Mouse (Mus musculus): ENCODE results near the gene Cblc. TPM values are rescaled to one million over a fixed set of nuclear protein-coding genes. Genes with fewer than 3 reads are reported as not detected.

Cblc gene
- polyA plus RNA-seq, 1 experiment from 2014 or later = 0.75 TPM

GRCm38 (mm10) chr7:19822193-19822592 is 25.6 kb upstream of the Cblc start:
- Histone ChIP-seq H3K27me3 (ENCODE audit: control insufficient read depth, insufficient read depth, low read length) (peaks cover 25% of the 10 kb centered on the region), H3K4me2 (ENCODE audit: low read depth, severe bottlenecking) (peak overlapping the region; percentile 53), H3K4me3 (ENCODE audit: low read depth, low read length) (peak overlapping the region; percentile 26), H3K9ac (ENCODE audit: low read length) (peak overlapping the region; percentile 48), H3K4me1 (ENCODE audit: control insufficient read depth, insufficient read depth, low read length) (peaks cover 18% of the 10 kb centered on the region), H3K27ac (replicated peaks; ENCODE audit: low read depth, low read length) (no peak overlapping the region), H3K36me3 (ENCODE audit: control insufficient read depth, insufficient read depth, low read length) (no peaks in the 10 kb centered on the region), H3K9me3 (ENCODE audit: control insufficient read depth, low read length) (no peaks in the 10 kb centered on the region; the same call in 1 of the 2 replicates)
- WGBS = 6% methylated on average over 20 of the region's 20 CpGs
- ATAC-seq (ENCODE audit: insufficient number of reproducible peaks, low FRiP score, low TSS enrichment, low read depth) (no peak), DNase-seq (ENCODE audit: low spot score) (no peak)

GRCm38 (mm10) chr7:19821633-19822032 is 25.0 kb upstream of the Cblc start:
- WGBS = 54% methylated on average over 7 of the region's 7 CpGs
- H3K27me3 ChIP-seq (ENCODE audit: control insufficient read depth, insufficient read depth, low read length) = peaks cover 25% of the 10 kb centered on the region

GRCm38 (mm10) chr7:19820347-19821048 is 23.9 kb upstream of the Cblc start:
- no peak overlapping the region for H3K4me3 ChIP-seq (ENCODE audit: low read depth, low read length)
- ATAC-seq (ENCODE audit: insufficient number of reproducible peaks, low FRiP score, low TSS enrichment, low read depth) (no peak), DNase-seq (ENCODE audit: low spot score) (no peak)
- H3K36me3 ChIP-seq (ENCODE audit: control insufficient read depth, insufficient read depth, low read length) = no peaks in the 10 kb centered on the region
- no peaks in the 10 kb centered on the region; the same call in 1 of the 2 replicates for H3K9me3 ChIP-seq (ENCODE audit: control insufficient read depth, low read length)
- no peak overlapping the region for H3K27ac ChIP-seq (replicated peaks; ENCODE audit: low read depth, low read length)
- H3K27me3 ChIP-seq (ENCODE audit: control insufficient read depth, insufficient read depth, low read length) = peaks cover 25% of the 10 kb centered on the region
- 67% methylated on average over 3 of the region's 3 CpGs for WGBS
- peaks cover 27% of the 10 kb centered on the region for H3K4me1 ChIP-seq (ENCODE audit: control insufficient read depth, insufficient read depth, low read length)
- no peak overlapping the region for H3K4me2 ChIP-seq (ENCODE audit: low read depth, severe bottlenecking)
- no peak overlapping the region for H3K9ac ChIP-seq (ENCODE audit: low read length)

More at GRCm38 (mm10) chr7:19821633-19822032, 25.0 kb upstream of the Cblc start:
- Histone ChIP-seq H3K9ac (ENCODE audit: low read length) (no peak overlapping the region), H3K4me1 (ENCODE audit: control insufficient read depth, insufficient read depth, low read length) (peaks cover 23% of the 10 kb centered on the region), H3K4me2 (ENCODE audit: low read depth, severe bottlenecking) (0 out of 2 replicates have a peak overlapping the region, but pooled peaks have one; percentile 53), H3K27ac (replicated peaks; ENCODE audit: low read depth, low read length) (no peak overlapping the region), H3K4me3 (ENCODE audit: low read depth, low read length) (no peak overlapping the region), H3K36me3 (ENCODE audit: control insufficient read depth, insufficient read depth, low read length) (no peaks in the 10 kb centered on the region), H3K9me3 (ENCODE audit: control insufficient read depth, low read length) (no peaks in the 10 kb centered on the region; the same call in 1 of the 2 replicates)
- ATAC-seq (ENCODE audit: insufficient number of reproducible peaks, low FRiP score, low TSS enrichment, low read depth) (no peak), DNase-seq (ENCODE audit: low spot score) (no peak)

GRCm38 (mm10) chr7:19818875-19819274 is 22.3 kb upstream of the Cblc start:
- Histone ChIP-seq H3K27me3 (ENCODE audit: control insufficient read depth, insufficient read depth, low read length) (peaks cover 25% of the 10 kb centered on the region), H3K4me2 (ENCODE audit: low read depth, severe bottlenecking) (no peak overlapping the region), H3K27ac (replicated peaks; ENCODE audit: low read depth, low read length) (no peak overlapping the region), H3K36me3 (ENCODE audit: control insufficient read depth, insufficient read depth, low read length) (no peaks in the 10 kb centered on the region), H3K9me3 (ENCODE audit: control insufficient read depth, low read length) (no peaks in the 10 kb centered on the region; the same call in 1 of the 2 replicates), H3K9ac (ENCODE audit: low read length) (no peak overlapping the region), H3K4me3 (ENCODE audit: low read depth, low read length) (no peak overlapping the region), H3K4me1 (ENCODE audit: control insufficient read depth, insufficient read depth, low read length) (peaks cover 23% of the 10 kb centered on the region)
- WGBS = 87% methylated on average over 7 of the region's 7 CpGs
- ATAC-seq (ENCODE audit: insufficient number of reproducible peaks, low FRiP score, low TSS enrichment, low read depth) (no peak), DNase-seq (ENCODE audit: low spot score) (no peak)

DNA sequence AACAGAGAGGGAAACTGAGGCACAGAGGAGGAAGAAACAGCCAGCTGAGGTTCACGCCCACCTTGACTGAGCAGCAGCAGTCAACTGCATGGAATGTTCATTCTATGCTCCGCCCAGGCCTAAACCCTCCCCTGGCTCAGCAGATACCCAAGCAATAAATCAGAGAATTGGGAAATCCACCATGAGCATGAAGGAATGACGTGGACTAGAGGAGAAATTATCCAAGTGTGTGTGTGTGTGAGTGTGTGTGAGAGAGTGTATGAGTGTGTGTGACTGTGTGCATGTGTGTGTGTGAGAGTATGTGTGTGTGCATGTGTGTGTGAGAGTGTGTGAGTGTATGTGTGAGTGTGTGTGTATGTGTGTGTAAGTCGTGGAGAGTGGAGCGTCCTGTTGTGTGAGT is 21.8 kb upstream of the Cblc start:
- peaks cover 20% of the 10 kb centered on the region for H3K4me1 ChIP-seq (ENCODE audit: control insufficient read depth, insufficient read depth, low read length)
- no peaks in the 10 kb centered on the region; the same call in 1 of the 2 replicates for H3K9me3 ChIP-seq (ENCODE audit: control insufficient read depth, low read length)
- WGBS = 77% methylated on average over 5 of the region's 5 CpGs
- H3K4me3 ChIP-seq (ENCODE audit: low read depth, low read length) = no peak overlapping the region
- H3K36me3 ChIP-seq (ENCODE audit: control insufficient read depth, insufficient read depth, low read length) = no peaks in the 10 kb centered on the region
- no peak overlapping the region for H3K9ac ChIP-seq (ENCODE audit: low read length)
- H3K27me3 ChIP-seq (ENCODE audit: control insufficient read depth, insufficient read depth, low read length) = peaks cover 25% of the 10 kb centered on the region
- no peak overlapping the region for H3K4me2 ChIP-seq (ENCODE audit: low read depth, severe bottlenecking)
- H3K27ac ChIP-seq (replicated peaks; ENCODE audit: low read depth, low read length) = no peak overlapping the region
- no peak for DNase-seq (ENCODE audit: low spot score)
- ATAC-seq (ENCODE audit: insufficient number of reproducible peaks, low FRiP score, low TSS enrichment, low read depth) = no peak

GRCm38 (mm10) chr7:19817382-19818105 is 20.9 kb upstream of the Cblc start:
- no peaks in the 10 kb centered on the region; the same call in 1 of the 2 replicates for H3K9me3 ChIP-seq (ENCODE audit: control insufficient read depth, low read length)
- 6% methylated on average over 15 of the region's 15 CpGs for WGBS
- ATAC-seq (ENCODE audit: insufficient number of reproducible peaks, low FRiP score, low TSS enrichment, low read depth) (peak; percentile 29; the same call in 1 of the 2 replicates), DNase-seq (ENCODE audit: low spot score) (peak; percentile 60)
- H3K4me2 ChIP-seq (ENCODE audit: low read depth, severe bottlenecking) = peak overlapping the region; percentile 64
- peaks cover 19% of the 10 kb centered on the region for H3K27me3 ChIP-seq (ENCODE audit: control insufficient read depth, insufficient read depth, low read length)
- H3K4me3 ChIP-seq (ENCODE audit: low read depth, low read length) = peak overlapping the region; percentile 10; the same call in 1 of the 2 replicates
- H3K36me3 ChIP-seq (ENCODE audit: control insufficient read depth, insufficient read depth, low read length) = no peaks in the 10 kb centered on the region
- peaks cover 18% of the 10 kb centered on the region for H3K4me1 ChIP-seq (ENCODE audit: control insufficient read depth, insufficient read depth, low read length)
- H3K27ac ChIP-seq (replicated peaks; ENCODE audit: low read depth, low read length) = no peak overlapping the region; the same call in 1 of the 2 replicates
- 0 out of 2 replicates have a peak overlapping the region, but pooled peaks have one; percentile 28 for H3K9ac ChIP-seq (ENCODE audit: low read length)

DNA sequence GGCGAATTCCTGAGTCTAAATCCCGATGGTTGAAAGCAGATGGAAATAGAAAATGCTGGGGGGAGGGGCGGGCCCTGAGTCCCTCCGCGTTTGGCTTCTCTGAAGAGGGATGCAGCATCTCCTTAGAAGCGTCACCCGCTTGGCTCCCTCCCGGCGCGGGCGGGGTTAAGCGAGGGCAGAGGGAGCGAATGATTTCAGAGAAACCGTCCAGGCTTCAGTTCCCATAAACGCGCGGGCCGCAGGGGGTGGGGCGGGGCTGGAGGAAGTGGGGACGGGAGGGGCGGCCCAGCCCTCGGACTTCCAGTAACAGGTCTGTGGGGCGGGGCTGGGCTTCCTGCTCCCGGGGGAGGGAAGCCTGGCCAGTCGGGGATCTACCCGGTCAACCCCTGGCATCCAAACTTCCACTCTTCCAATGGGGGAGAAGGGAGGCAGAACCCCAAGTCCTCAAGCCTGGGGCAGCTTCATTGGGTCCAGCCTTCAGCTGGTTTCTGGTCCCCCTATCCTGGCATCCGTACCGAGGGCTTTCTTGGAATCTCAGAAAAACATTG is 19.7 kb upstream of the Cblc start:
- H3K4me2 ChIP-seq (ENCODE audit: low read depth, severe bottlenecking) = peak overlapping the region; percentile 64
- peaks cover 14% of the 10 kb centered on the region for H3K4me1 ChIP-seq (ENCODE audit: control insufficient read depth, insufficient read depth, low read length)
- under 1% methylated on average over 28 of the region's 28 CpGs for WGBS
- no peaks in the 10 kb centered on the region; the same call in 1 of the 2 replicates for H3K9me3 ChIP-seq (ENCODE audit: control insufficient read depth, low read length)
- peak overlapping the region; percentile 30 for H3K4me3 ChIP-seq (ENCODE audit: low read depth, low read length)
- peaks cover 18% of the 10 kb centered on the region for H3K27me3 ChIP-seq (ENCODE audit: control insufficient read depth, insufficient read depth, low read length)
- DNase-seq (ENCODE audit: low spot score) (peak; percentile 78), ATAC-seq (ENCODE audit: insufficient number of reproducible peaks, low FRiP score, low TSS enrichment, low read depth) (peak; percentile 28; the same call in 1 of the 2 replicates)
- no peak overlapping the region for H3K27ac ChIP-seq (replicated peaks; ENCODE audit: low read depth, low read length)
- no peaks in the 10 kb centered on the region for H3K36me3 ChIP-seq (ENCODE audit: control insufficient read depth, insufficient read depth, low read length)
- H3K9ac ChIP-seq (ENCODE audit: low read length) = peak overlapping the region; percentile 53

All from limb, embryonic 11.5 days (tissue).